Mouse (Mus musculus) liver, embryonic 11.5 days (tissue): Measurements from ENCODE around the gene Mier3. TPM values are rescaled to one million over a fixed set of nuclear protein-coding genes. Genes with fewer than 3 reads are reported as not detected.

Source experiments
- ATAC-seq: fragments of 200-750 bp; cut with Nextera tagmentation; replicated peaks from 2 replicates; pipeline ENCODE4 v1.8.0; 2017; ENCODE audit warnings: moderate number of reproducible peaks, mild to moderate bottlenecking, moderate TSS enrichment, moderate library complexity; ENCODE audit not compliant: low FRiP score
- DNase-seq: peaks from one replicate; pipeline ENCODE4 v3.0.0-alpha.2; 2017; ENCODE audit warnings: low spot score
- H3K27ac ChIP-seq: fragments of 300-500 bp; sonication (generic); 2 replicates; pipeline ENCODE4 v1.5.1; 2014; ENCODE audit warnings: mild to moderate bottlenecking, low read depth, low read length, control low read depth
- H3K27me3 ChIP-seq: fragments of 300-500 bp; sonication (generic); replicated peaks from 2 replicates; pipeline ENCODE4 v1.6.1; 2014; ENCODE audit warnings: low read length, mixed read lengths; ENCODE audit not compliant: control insufficient read depth, insufficient read depth
- H3K36me3 ChIP-seq: fragments of 300-500 bp; sonication (generic); 2 replicates; pipeline ENCODE4 v1.6.1; 2014; ENCODE audit warnings: mild to moderate bottlenecking, low read length, moderate library complexity, mixed read lengths; ENCODE audit not compliant: control insufficient read depth, insufficient read depth
- H3K4me1 ChIP-seq: fragments of 300-500 bp; sonication (generic); replicated peaks from 2 replicates; pipeline ENCODE4 v1.6.1; 2014; ENCODE audit warnings: low read length, mixed read lengths; ENCODE audit not compliant: control insufficient read depth, insufficient read depth
- H3K4me2 ChIP-seq: fragments of 300-500 bp; sonication (generic); 2 replicates; pipeline ENCODE4 v1.6.1; 2014; ENCODE audit warnings: mild to moderate bottlenecking, control low read depth, moderate library complexity
- H3K4me3 ChIP-seq: fragments of 300-500 bp; sonication (generic); 2 replicates; pipeline ENCODE4 v1.5.1; 2014; ENCODE audit warnings: low read depth, low read length, control low read depth
- H3K9ac ChIP-seq: fragments of 300-500 bp; sonication (generic); 2 replicates; pipeline ENCODE4 v1.6.1; 2014; ENCODE audit warnings: low read depth, low read length, control low read depth
- H3K9me3 ChIP-seq: fragments of 300-500 bp; sonication (generic); 2 replicates; pipeline ENCODE4 v1.6.1; 2016; ENCODE audit warnings: low read length, inconsistent platforms, mixed read lengths; ENCODE audit not compliant: control insufficient read depth
- WGBS: fragments of 180-500 bp; shearing (Covaris S2); extraction: QIAGEN DNeasy Blood & Tissue Kit; methylation state at CpG from one replicate; pipeline ENCODE4 v1.1.7; 2014; 5-methylcytosine and 5-hydroxymethylcytosine counted together
- polyA plus RNA-seq: library from polyadenylated mRNA; unstranded; fragments of >200 nt; fragmentation: Nextera tagmentation; extraction: Ambion mirVana; gene quantifications from 2 replicates; pipeline ENCODE4 v1.2.1, GENCODE M21; 2014

Mier3 gene
- polyA plus RNA-seq, 1 experiment from 2014 or later, result 20.9 TPM

GRCm38 (mm10) chr13:111748301-111749062 is 67.7 kb downstream of the Mier3 start:
- WGBS, result 91% methylated on average over 28 of the region's 28 CpGs
- Histone ChIP-seq H3K36me3 (peaks cover 29% of the 10 kb centered on the region), H3K9me3 (no peaks in the 10 kb centered on the region), H3K4me3 (no peak overlapping the region), H3K4me2 (no peak overlapping the region), H3K27me3 (no peaks in the 10 kb centered on the region), H3K4me1 (peaks cover 14% of the 10 kb centered on the region), H3K27ac (no peak overlapping the region), H3K9ac (no peak overlapping the region)
- DNase-seq (no peak), ATAC-seq (no peak)

- no peak overlapping the region for H3K9ac ChIP-seq
- no peaks in the 10 kb centered on the region for H3K9me3 ChIP-seq
- no peak for ATAC-seq
- no peaks in the 10 kb centered on the region for H3K4me1 ChIP-seq
- H3K4me3 ChIP-seq, result no peak overlapping the region
- no peak for DNase-seq
- 96% methylated on average over 6 of the region's 6 CpGs for WGBS
- no peak overlapping the region for H3K27ac ChIP-seq
- H3K4me2 ChIP-seq, result no peak overlapping the region
- H3K36me3 ChIP-seq, result peaks cover 73% of the 10 kb centered on the region
- no peaks in the 10 kb centered on the region for H3K27me3 ChIP-seq
Measured at GRCm38 (mm10) chr13:111753321-111753720, 72.5 kb downstream of the Mier3 start.

GRCm38 (mm10) chr13:111755377-111755776 is 74.6 kb downstream of the Mier3 start:
- no peak overlapping the region for H3K4me3 ChIP-seq
- peaks cover 72% of the 10 kb centered on the region for H3K36me3 ChIP-seq
- DNase-seq (no peak), ATAC-seq (no peak)
- H3K9ac ChIP-seq, result no peak overlapping the region
- H3K27ac ChIP-seq, result no peak overlapping the region
- H3K27me3 ChIP-seq, result no peaks in the 10 kb centered on the region
- no peaks in the 10 kb centered on the region for H3K4me1 ChIP-seq
- no peak overlapping the region for H3K4me2 ChIP-seq
- no peaks in the 10 kb centered on the region for H3K9me3 ChIP-seq
- WGBS, result 96% methylated on average over 18 of the region's 18 CpGs

GRCm38 (mm10) chr13:111755937-111756336 is 75.2 kb downstream of the Mier3 start:
- Histone ChIP-seq H3K9me3 (no peaks in the 10 kb centered on the region), H3K9ac (no peak overlapping the region), H3K27ac (no peak overlapping the region), H3K4me1 (no peaks in the 10 kb centered on the region), H3K4me2 (no peak overlapping the region), H3K4me3 (no peak overlapping the region), H3K36me3 (peaks cover 72% of the 10 kb centered on the region), H3K27me3 (no peaks in the 10 kb centered on the region)
- DNase-seq (no peak), ATAC-seq (no peak)
- WGBS, result 95% methylated on average over 15 of the region's 15 CpGs

- Histone ChIP-seq H3K4me3 (no peak overlapping the region), H3K27me3 (no peaks in the 10 kb centered on the region), H3K9me3 (no peaks in the 10 kb centered on the region), H3K9ac (no peak overlapping the region), H3K4me2 (no peak overlapping the region), H3K27ac (no peak overlapping the region), H3K36me3 (peaks cover 73% of the 10 kb centered on the region), H3K4me1 (no peaks in the 10 kb centered on the region)
- ATAC-seq (no peak), DNase-seq (no peak)
- WGBS, result 90% methylated on average over 6 of the region's 6 CpGs
Measured at GRCm38 (mm10) chr13:111756986-111757385, 76.2 kb downstream of the Mier3 start.

GRCm38 (mm10) chr13:111762526-111762925 is 81.7 kb downstream of the Mier3 start:
- Histone ChIP-seq H3K4me2 (no peak overlapping the region), H3K27ac (no peak overlapping the region), H3K27me3 (no peaks in the 10 kb centered on the region), H3K4me3 (no peak overlapping the region), H3K36me3 (peaks cover 58% of the 10 kb centered on the region), H3K9me3 (no peaks in the 10 kb centered on the region), H3K4me1 (no peaks in the 10 kb centered on the region), H3K9ac (no peak overlapping the region)
- DNase-seq (no peak), ATAC-seq (no peak)
- 86% methylated on average over 12 of the region's 12 CpGs for whole genome bisulfite sequencing

Other genes with a start within 250 kb of the Mier3 start
- gene Gpbp1, start 190.9 kb upstream of the Mier3 start, polyA plus RNA-seq, result 76.1 and 79.0 TPM in 2 replicates
- not detected in 2 replicates for gene Gm49496, start 131.0 kb upstream of the Mier3 start, polyA plus RNA-seq
- not detected in 2 replicates for gene Gm10198, start 88.2 kb upstream of the Mier3 start, polyA plus RNA-seq
- gene Map3k1, start 128.0 kb downstream of the Mier3 start, polyA plus RNA-seq, result 19.8 and 20.6 TPM in 2 replicates